Mouse (Mus musculus) left cerebral cortex, adult 11 months (tissue): ENCODE results near the gene Vps13d.
"Not testable (repeated sequence)": the region's sequence is repeated elsewhere in the genome, so short reads cannot be mapped to it uniquely, and the experiment has no call there.

ENCODE experiments used
- DNase-seq: peaks from one replicate; pipeline ENCODE4 v3.0.0; 2022; ENCODE audit warnings: low spot score

Gene Vps13d

DNA sequence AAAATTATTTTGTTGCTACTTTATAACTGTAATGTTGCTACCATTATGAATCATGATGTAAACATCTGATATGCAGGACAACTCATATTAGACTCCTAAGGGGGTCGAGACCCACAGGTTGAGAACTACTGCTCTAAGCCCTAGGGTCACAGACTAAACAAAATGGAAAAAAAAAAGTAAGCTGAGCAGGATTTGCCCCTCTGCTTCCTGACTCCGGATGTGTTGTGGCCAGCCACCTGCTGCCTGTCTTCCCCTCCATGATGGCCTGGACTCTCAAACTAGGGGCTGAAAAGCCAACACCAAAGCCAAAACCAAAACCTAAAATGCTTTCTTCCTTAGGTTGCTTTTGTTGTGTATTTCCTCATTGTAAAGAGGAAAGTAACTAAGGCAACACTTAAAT is 16.3 kb upstream of the Vps13d start:
- DNase-seq: no peak

DNA sequence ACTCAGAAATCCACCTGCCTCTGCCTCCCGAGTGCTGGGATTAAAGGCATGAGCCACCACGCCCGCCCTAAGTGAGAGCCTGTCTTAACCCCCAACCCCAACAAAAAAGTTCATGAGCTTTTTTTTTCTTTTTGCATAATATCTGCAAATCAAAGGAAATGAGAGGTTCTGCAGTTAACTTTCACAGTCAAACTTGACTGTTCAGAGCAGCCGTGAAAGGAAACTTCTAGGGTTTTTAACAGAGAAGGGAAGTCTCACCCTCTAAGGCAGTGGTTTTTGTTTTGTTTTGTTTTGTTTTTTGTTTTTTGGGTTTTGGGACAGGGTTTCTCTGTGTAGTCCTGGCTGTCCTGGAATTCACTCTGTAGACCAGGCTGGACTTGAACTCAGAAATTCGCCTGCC is 15.8 kb upstream of the Vps13d start:
- no peak for DNase-seq

DNA sequence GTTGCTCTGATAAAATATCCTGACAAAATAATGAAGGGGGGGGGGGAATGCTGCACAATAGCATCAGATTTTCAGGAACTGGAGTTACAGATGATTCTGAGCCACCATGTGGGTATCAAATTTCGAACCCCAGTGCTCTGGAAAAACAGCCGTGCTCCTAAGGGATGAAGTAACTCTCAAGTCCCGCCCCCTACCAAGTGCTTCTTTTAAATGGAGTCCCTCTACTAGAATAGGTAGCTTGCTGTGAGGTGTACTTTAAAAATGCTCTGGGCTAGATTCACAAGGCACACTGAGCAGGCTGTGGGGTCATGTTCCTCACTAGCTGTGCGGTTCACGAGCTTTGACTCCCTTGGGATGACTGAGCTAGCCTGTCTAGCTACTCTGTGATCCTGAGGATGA is 14.9 kb upstream of the Vps13d start:
- DNase-seq: no peak

DNA sequence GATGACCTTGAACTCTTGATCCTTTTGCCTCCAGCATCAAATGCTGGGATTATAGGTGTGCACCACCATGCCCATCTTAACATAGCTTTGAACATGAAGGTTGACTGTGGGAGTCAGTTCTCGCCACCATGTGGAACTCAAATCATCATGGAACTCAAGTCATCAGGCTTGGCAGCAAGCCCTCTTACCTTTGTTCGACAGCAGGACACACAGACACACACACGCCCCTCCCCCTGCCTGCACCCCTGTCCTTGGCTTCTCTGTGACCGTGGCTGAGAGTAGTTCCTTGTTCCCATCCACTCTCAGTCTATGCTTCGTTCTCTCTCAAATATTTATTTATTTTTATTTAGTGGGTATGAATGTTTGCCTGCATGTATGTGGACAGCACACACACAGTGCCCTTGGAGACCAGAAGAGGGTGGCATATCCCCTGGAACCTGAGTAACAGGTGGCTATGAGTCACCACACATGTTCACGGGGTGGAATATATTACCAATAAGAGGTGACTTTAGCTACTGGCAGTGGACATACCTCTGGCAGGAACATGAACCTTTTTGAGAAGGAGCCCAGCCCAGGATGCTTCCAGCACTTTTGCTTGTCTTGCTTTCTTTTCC is 14.4 kb upstream of the Vps13d start:
- DNase-seq: no peak

DNA sequence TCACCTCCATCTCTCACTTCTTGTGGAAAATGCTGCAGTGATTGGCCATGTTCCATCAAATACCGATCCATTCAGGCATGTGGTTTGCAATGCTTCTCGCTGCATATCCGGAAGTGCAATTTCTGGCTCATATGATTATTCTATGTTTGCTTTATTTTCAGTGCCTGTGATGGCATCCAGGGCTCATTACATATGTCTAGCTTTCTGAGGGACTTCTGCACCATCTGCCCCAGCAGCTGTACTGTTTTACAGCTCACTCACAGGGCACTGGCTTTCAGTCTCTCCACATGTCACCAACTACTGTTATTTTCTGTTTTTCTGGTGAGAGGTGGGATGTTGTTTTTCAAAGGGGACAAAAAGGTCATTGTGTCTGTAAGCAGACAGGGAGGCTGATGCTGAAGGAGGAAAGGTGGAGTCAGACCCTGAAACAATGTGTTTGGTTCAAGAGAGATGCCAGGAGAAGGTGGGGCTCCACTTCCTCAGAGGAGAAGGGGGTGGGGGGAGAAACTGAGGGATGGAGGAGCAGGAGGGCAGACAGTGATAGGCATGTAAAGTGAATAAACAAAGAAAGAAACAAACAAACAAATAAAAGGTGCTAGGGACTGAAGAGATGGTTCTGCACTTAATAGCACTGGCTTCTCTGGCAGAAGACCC is 13.0 kb upstream of the Vps13d start:
- DNase-seq: no peak

DNA sequence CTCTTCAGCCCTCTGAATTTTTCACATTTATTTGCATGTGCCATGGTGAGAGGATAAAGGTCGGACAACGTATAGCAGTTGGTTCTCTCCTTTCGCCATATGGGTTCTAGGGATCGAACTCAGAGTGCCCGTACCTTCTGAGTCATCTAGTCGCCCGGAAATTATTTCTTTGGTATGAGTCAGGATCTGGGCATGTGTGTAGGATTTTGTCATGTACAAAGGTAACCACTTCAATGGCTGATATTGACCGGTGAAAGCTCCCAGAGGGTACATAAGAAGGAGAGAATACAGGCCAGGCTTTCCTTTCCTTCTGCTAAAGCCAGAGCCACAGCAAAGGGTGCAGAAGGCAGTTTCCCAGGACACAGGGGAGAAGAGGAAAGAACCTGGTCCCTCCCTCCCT is 10.0 kb upstream of the Vps13d start:
- DNase-seq: no peak

DNA sequence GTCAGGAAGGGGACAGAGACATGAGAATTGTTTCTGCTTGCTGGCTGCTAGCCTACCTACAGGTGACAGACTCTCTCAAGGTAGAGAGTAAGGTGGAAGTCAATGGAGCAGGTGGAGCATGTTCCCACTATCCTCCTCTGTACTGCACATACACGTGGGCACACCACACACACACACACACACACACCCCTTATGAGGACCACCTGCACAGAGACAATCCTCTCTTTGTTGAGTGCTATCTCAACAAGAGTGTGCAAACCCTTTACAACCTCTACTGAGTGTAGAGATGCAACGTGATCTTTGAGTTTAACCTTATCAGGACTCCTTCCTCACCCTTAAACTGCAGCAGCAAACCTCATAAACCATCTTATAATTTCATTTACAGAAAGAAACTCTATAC is 8.5 kb upstream of the Vps13d start:
- no peak for DNase-seq

DNA sequence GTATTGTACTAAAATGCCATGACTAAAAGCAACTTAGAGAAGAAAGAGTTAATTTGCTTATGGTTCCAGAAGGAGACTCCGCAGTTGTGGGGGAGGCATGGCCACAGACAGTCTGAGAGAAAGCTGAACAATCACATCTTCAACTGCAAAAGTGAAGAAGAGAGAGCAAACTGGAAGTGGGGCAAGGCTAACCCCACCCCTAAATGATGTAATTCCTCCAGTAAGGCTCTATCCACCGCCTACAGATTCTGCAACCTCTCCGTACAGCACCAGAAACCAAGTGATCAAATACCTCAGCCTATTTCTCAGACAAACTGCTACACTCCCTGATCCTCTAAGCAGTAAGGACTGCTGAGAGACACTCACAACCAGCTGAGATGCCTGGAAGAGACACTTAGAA is 6.6 kb upstream of the Vps13d start:
- no peak for DNase-seq

DNA sequence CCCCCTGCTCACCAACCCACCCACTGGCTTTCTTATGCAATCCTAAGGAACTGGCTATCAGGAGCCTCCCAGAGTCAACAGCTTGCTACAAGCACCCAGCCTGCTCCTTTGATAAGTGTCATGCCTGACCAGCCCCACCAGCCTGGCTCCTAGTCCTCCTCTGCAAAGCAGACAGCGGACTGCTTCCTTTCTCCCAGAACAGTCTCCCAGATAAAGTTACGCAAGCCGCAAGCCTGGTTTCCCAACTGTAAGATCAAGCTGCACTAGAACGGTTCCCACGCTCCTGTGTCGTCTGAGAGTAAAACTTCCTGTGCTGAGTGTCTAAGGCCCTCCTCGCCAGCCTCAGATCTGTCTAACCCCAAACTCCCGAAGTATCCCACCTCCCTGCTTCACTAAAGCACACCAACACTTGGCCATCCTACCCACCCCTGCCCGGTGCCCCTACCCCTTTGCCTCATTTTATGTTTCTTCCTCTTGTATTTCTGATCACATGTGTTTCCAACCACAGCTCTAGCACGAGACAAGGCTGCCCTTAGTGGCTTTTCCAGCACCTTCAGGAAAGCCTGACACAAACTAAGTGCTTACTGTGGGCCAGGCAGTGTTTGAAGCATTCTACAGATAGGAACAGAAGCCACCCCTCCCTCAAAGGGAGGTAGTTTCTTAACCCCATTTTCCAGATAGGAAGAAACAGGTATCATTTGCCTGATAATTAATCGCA is 5.3 kb upstream of the Vps13d start:
- DNase-seq: no peak

DNA sequence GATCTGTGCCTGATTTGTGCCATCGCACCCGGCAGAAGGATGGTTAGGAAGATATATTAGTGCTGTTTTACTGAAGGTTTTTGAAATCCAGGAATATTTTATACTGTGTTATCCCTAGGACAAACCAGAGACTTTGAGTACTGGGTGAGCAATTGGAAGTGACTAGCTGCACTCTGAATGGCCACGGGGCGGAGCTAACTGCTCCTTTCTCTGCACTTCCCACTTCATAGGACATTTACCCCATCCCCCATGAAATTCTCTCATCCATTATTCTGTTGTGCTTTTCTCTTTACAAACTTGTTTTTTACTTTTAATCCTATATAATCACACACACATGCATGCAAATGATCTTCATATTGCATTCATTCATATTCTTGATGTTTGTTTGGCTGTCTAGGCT is 1.8 kb upstream of the Vps13d start:
- DNase-seq: no peak

DNA sequence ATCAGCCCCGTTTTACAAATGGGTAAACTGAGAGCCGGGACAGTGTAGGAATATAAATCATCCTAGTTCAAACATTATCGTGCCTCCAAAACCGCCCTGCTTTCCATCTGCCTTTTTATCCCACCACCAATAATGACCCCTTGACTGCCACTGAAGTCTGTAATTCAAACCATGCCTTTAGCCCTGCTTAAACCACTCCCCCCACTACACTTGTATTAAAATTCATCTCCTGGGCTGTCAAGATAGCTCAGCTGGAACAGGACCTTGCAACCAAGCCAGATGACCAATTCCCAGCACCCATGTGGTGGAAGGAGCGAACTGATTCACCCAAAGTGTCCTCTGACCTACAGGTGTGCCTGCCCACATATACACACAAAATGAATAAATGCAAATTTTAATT is 367 bp upstream of the Vps13d start:
- DNase-seq: no peak

DNA sequence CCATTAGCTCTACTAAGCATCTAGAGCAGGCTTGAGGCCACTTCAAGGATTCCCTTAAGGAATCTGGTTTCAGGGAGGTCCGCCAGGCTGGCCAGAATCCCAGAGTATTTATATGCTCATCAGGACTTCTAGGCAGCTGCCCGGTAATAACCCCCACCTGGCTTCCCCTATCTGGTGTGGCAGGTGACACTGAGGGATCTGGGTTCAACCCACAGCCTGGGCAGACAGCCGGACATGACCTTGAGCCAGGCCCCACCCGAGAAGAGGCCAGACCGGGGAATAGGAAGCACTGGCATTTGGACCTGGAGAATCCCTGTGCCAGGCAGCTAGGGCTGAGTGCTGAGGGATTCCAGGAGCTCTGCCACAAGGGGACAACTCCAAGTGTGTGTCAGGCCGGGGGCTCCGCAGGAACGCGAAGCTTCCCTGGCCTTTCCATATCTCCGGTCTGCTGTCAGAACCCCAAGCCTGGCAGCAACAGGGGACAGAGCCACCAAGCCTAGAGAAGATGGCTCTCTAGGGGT is 754 bp downstream of the Vps13d start:
- no peak for DNase-seq

DNA sequence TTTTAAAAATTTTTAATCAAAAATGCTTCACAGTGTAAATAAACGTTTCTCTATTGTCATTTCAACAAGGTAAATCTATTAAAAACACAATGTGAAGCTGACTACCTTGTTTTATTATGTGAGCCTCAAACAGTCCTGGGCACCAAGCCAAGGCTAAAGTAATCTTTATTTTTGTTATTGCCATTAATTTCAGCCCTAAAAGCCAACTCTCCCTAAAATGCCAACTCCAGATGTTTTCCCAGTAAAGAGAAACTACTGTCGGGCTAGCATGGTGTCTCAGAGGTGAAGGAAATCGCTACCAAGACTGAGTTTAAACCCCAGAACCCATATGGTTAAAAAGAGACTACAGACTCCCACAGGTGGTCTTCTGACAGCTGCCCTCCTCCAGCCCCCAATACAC is 1.4 kb downstream of the Vps13d start:
- no peak for DNase-seq

DNA sequence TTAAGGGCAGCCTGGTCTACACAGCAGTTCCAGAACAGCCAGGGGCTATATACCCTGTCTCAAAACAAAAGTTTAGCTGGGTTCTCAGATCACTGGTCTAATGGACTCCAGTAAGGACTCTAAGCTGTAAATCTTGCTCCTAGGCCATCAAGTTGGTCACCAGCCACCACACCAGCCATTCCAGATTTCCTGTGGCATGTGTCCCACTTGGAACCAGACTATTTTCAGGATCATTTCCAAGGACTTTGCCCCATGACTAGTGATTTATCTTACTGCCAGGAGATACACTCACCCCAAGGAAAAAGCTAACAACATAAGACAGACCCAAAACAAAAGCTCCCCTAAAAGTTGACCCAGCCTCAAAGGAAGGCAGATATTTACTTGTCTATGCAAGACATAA is 2.1 kb downstream of the Vps13d start:
- no peak for DNase-seq

DNA sequence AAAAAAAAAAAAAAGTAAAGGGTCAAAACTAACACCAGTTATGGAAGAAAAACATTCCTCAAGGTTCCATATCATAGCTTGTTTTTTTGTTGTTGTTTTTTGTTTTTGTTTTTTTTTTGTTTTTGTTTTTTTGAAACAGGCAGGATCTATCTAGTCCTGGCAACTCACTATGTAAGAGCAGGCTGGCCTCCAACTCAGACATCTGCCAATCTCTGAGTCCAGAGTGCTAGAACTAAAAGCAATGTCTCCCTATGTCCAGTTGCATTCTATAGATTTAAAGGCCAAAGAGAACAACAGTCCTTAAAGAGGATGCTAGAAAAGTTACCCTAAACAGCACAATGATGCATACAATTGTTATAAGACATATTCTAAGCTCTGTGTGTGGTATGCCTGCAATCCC is 6.2 kb downstream of the Vps13d start:
- DNase-seq: no peak

DNA sequence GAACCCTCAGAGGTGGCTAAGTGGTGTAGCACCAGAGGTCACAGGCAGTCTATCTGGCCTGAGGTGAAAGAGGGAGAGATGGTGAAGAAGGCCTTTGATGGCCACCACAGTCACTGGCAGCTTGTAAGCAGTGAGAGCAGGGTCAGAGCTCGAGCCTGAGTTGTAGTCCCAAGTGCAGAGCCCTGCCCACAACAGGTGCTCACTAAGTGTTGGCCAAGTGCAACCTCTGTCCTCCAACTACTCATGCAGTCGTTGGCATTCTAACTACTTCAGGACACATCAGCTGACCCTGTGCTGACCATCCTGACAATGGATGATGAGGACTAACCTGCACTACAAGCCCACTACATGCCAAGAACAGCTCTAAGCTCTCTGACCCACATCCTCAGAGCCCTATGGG is 7.2 kb downstream of the Vps13d start:
- DNase-seq: no peak

DNA sequence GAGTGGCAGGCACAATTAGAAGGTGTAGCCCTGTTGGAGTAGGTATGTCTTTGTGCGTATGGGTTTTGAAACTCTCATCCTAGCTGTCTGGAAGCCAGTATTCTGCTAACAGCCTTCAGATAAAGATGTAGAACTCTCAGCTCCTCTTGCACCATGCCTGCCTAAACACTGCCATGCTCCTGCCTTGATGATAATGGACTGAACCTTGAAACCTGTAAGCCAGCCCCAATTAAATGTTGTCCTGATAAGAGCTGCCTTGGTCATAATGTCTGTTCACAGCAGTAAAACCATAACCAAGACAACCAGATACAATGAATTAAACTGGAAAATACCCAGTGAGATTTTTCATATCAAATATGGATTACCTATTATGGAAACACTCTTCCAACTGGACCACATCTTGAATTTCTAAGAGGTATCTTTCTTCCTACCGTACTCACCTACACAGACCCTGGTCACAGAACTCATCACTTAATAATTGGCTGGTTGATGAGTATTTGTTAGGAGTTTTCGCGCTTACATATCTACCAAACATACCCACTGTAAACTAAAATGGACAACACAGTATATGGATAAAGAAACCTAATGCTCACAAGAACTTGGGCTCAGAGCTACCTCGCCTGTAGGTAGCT is 15.8 kb downstream of the Vps13d start:
- no peak for DNase-seq

DNA sequence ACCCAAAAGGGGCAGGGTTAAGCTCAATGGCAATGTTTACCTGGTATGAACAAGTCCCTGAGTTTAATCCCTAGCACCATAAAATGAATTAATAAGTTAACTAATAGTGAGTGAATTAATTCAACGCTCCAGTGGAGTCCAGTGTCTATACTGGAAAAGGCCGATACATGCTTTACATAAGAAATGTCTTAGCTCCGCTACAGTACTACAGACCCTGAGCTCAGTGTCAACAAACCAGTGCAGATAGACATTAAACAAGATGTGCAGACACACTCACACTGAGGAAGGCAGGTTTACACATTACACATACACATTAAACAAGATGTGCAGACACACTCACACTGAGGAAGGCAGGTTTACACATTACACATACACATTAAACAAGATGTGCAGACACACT is 29.3 kb downstream of the Vps13d start:
- DNase-seq: not testable (repeated sequence)

DNA sequence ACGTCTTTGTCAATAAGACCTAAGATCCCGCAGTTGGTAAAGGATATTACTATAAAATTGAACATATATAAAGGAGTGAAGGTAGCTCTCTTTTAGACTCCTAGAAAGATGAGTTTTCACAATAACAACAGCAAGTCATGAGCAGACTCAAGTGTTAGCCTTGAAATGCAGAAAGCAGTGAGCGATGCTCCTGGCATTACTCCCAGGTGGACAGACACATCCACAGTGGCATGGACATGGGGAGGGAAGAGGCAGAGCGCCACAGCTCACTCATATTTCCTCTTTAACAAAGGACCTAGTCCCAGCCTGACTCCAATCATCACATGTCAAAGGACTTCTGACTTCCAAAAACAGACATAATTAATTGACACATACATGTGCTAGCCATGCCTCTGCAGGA is 30.7 kb downstream of the Vps13d start:
- DNase-seq: no peak

DNA sequence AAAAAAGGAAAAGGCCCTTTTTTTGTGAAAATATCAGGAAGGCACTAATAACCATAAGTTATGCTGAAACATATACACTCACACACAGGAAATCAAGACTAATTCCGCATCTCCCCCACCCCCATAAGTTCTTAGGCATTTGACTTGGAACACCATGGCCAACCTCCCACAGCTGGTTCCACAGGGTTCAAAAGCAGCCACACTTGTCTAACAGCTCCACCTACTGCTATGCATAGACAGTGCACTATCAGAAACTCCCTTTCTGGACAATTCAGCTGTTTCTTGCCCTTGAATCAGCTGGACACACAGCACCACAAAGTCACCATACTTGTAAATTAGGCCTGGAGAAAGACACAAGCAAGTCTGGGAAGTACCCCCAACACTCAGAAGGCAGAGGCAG is 33.6 kb downstream of the Vps13d start:
- no peak for DNase-seq

DNA sequence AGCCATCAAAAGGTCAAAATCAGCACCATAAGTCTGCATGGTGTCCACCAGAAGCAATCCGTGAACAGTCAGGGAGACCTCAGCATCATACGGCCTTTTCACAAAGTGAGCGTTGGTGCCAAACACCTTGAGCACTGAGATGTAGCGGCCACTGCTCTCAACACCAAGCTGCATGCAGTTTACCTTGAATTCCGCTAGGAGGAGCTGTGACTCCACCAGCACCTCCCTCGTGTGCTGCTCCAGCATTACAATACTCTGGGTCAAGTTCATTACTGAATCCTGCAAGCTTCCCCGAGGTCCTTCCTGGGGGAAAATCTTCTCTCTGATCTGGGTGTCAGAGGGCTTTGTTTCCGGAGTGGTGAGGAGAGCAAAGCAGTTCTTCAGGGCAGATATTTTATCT is 38.8 kb downstream of the Vps13d start:
- DNase-seq: peak; percentile 38

DNA sequence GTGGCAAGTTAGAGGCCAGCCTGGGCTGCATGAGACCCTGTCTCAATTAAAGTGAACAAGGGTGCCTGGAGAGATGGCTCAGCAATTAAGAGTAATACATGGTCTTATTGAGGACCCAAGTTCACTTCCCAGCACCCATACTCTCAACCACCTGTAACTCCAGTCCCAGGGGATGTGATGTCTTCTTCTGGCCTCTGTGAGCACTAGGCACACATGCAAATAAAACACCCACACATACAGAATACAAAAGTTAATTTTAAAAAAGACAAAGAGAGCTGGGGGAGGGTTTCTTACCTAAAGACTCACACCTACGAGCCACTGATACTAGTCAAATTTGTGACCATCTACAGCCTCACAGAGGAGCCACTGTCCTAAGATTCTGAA is 43.7 kb downstream of the Vps13d start:
- no peak for DNase-seq
